Mouse (Mus musculus) embryo, embryonic 11.5 days (tissue): ENCODE measurements around the gene St3gal5.
A peak's percentile ranks its signal among the peaks of the same experiment; 100 is the strongest.
"Not testable (repeated sequence)": the region's sequence is repeated elsewhere in the genome, so short reads cannot be mapped to it uniquely, and the experiment has no call there.

ENCODE experiments used
- DNase-seq: peaks from one replicate; pipeline ENCODE4 v3.0.0-alpha.2; 2012; ENCODE audit warnings: low read depth, low spot score

The St3gal5 gene

GRCm38 (mm10) chr6:72097181-72097995 lies at the start of gene St3gal5:
St3gal5 (plus strand) TSS chr6:72097592.
- DNase-seq, result peak; percentile 84

DNA sequence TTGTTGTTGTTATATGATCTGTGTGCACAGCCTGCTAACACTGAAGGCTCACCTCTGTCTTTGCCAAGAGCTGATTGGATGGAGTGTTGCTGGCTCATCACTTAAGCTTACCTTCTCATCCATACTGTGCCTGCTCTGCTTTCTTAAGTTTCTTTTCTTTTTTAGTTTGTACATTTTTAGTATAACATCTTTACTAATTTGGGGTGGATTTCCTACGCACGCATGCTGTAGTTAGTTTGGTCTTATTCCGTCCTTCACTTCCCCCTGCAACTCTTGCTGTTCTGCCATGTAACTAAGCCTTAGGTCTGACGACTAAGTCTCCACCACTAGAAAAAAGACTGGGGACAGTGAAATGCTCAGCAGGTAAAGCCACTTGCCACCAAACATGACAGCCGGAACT lies 48.7 kb upstream of the St3gal5 start:
- no peak for DNase-seq

DNA sequence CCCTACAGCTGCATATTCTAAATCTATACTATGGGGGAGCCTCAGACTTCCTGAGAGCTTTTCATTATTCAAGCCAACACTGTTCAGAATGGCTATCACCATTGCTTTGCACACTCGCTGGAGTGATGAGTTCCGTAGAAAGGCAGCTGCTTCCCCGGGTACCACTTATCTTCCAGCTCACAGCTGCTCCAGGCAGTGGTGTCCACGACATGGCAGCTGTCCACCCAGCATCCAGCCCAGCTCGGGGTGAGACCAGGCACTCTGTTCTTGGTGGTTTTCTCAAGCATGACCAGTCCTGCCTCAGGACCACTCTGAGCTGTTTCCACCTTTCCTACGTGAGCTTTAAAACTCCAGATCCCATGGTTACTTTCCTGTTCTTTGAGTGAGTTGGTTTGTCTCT lies 47.5 kb upstream of the St3gal5 start:
- no peak for DNase-seq

DNA sequence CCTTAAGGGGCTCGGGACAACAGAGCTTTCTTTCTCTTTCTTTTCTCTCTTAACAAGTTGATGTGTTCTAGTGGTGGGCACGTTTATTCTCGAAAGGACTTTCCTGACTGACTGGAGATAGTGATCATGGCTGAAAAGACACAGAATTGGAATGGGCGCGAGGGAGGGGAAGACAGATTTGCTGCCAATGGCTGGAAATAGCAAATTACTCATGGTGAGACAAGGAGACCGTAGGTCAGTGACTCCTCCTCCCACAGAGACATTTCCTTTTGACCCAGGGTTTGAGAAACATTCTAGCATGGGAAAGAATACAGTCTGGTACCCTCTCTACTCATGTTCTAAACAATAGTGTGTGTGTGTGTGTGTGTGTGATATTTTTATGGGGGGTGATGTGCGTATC lies 46.6 kb upstream of the St3gal5 start:
- no peak for DNase-seq

DNA sequence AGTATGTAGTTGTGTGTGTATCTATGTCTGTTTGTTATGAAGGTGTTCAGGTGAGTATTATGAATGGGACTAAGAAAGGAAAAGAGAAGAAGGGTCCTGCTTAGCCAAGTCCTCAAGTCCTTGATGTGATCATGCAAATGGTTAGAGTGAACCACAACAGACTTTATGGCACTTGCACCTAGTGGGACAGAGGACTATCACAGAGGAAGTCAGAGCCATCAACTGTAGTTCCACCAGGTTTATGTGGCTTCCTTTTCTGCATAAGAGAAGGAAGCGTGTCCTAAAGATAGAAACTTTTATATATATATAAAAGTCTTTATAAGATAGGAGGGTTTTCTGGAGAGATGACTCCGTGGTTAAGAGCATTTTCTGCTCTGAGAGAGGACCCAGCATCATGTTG lies 46.1 kb upstream of the St3gal5 start:
- DNase-seq, result no peak

DNA sequence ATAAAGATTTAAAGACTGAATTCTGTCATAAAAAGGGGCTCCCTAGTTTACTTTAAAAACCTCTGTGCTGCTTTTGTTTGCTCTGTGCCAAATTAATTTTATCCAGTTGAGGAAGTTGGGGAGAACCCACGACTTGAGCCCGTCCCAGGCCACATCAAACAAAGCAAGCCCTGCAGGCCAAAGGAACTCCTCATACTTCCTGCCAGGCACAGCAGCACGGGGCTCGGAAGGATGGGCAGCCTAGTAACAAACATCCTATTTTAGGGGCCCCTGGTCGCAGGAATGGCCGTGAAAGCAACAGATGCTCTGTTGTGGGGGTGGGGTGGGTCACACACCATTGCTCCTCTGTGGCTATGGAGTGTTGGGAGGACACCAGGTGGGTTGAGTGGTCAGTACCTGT lies 45.6 kb upstream of the St3gal5 start:
- DNase-seq, result no peak

DNA sequence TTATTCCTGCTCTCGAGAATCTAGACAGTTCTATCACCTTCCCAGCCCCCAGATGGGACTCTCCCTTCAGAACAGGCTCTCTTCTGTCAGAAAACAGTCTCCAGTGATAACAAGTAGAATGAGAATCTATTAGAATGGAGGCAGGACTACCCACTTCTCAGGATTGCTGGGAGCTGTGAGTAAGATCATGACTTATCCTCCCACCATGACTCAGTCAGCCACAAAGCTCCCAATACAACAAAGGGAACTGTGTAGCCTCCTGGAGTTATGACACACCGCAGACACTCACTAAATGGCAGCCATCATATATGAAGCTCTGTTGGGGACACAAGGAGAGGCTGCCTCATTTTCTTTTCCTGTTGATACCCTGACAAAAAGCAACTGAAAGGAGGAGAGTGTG lies 40.8 kb upstream of the St3gal5 start:
- DNase-seq, result no peak

DNA sequence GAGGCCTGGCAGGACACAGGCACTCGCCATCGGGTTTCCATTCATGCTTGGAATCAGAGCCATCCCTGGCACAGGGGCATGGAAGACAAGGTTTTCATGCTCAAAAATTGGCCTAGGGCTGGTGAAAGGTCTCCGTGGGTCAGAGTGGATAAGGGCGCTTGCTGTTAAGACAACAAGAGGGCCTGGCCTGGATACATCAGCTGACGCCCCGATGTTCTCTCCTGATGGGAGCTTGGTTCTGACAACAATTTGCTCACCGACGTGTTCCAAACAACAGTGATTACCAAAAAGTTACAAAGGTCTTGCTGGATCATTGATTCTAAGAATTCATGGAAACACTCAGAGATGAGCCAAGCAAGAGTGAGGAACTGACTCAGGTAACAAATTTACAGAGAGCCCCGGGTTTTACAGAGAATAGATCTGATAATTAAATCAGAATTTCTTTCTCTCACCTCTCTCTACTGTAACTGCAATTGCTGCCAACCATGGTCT lies 38.9 kb upstream of the St3gal5 start:
- DNase-seq, result no peak

GRCm38 (mm10) chr6:72060677-72061076 lies 36.7 kb upstream of the St3gal5 start:
- DNase-seq, result not testable (repeated sequence)

- DNase-seq, result no peak
These were observed 33.7 kb upstream of the St3gal5 start for GRCm38 (mm10) chr6:72063718-72064117.

GRCm38 (mm10) chr6:72065988-72066387 lies 31.4 kb upstream of the St3gal5 start:
- no peak for DNase-seq

DNA sequence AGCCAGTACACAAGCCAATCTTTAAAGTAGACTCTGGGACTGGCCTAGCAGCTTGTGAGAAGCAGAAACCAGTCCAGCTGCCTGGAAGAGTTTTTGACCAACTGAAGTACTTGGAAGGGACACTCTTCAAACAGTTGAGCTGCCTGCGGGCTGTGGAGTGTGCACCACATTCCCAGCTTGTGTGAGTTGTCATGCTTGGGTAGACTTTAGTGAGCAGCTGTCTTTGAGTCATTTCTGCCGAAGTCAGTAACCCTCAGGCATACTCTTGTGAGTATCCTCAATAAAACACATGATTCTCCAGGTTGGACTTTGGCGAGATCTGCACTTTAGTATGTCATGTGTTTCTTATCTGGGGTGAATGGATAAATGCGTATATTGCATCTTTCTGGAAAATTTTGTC lies 29.0 kb upstream of the St3gal5 start:
- no peak for DNase-seq

GRCm38 (mm10) chr6:72071281-72071870 lies 26.0 kb upstream of the St3gal5 start:
- no peak for DNase-seq

DNA sequence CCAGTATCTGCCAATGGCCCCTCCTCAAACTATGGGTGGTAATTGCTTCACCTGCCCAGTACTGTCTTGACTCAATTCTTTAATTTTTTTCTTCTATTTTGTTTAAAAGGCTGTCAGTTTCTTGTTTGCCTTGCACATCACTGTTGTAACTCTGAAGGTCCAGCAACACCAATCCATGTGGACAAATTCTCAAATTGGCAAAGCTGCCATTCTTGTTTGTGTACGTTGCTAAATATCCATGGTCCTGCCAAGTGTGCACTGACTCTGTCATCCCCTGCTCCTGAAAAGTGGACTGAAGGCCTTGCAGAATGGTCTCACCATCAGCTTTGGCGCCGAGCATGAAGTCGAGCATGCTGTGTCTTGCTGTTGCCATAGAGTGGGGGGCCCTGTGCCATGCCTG lies 23.6 kb upstream of the St3gal5 start:
- DNase-seq, result no peak

DNA sequence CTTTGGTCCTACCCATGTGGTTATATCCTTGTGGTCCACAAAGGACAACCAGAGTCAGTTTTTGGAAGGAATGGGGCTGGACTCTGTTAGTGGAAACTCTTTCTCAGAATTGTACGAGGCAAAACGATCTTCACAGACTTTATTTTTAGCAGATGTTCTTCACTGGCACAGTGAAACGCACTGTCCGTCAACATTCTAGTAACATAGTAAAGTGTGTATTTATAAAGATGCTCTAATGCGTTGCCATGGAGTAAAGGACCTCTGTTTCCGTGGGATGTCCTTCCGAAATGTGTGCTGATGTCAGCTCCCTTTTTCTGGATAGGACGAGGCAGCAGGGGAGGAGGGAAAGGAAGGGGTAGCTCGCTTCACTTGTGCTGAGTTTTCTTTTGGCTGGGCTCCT lies 20.9 kb upstream of the St3gal5 start:
- no peak for DNase-seq

DNA sequence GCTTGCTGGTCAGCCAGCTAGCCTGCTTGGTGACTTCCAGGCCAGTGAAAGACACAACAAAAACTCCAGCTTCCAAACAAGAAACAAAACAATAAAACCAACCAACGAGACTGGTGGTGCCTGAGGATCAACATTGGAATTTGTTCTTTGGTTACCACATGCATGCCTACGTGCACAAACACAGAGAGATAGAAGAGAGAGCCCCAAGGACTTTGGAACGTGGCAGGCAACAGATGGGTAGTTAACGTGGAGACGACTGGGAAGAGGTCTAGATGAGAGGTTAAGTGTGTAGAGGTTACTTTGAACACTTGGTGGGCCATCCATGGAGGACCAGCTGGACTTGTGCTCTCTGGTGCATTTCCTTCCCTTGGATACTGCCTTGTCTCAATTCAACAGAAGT lies 19.2 kb upstream of the St3gal5 start:
- DNase-seq, result no peak

DNA sequence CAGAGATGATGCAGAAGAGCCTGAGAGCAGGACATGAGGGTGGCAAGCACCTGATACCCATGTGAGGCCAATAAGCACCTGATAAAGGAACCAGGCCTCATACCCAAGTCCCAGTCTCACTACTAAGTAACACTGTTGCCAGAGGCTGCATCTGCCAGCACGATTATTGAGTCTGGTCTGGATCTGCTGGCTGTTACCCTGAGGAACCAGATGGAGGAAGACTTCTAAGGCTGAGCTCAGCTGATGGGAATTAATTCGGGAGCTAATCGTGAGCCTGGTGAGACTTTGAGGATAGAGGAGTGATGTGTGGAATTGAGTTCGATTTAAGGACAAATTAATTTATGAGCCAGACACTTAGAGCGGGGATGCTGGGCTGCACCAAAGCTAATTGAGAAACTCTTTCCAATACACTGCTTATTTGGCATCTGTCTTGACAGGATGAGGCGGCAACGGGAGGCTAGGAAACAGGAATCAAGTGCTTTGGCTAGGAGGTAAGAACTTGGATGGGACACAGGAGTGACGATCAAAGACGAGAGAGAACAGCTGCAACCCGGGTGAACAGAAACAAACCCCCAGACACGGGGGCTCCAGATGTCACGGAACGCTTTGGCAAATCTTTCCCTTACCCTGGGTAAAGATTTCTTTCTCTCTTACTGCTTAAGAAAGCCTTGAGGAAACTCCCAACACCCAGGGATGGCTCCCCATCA lies 15.9 kb upstream of the St3gal5 start:
- DNase-seq, result no peak

- no peak for DNase-seq
These were observed 10.0 kb upstream of the St3gal5 start for GRCm38 (mm10) chr6:72087402-72087801.

DNA sequence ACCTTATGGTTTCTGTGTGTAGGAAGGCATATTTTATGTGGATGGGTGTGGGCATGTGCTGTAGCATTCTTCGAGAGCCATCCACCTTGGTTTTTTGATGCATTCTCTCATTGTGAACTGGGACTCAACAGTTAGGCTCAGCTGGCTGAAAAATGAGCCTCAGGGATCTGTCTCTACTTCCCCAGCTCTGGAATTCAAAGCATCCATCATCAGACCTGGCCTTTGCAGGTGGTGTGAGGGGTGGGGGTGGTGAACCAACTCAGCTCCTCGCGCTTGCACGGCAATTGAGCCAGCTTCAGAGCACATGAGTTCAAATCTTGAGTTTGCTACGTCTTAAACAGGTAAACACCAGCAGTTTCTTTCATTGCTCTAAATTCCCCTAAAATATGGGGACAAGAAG lies 7.5 kb upstream of the St3gal5 start:
- DNase-seq, result no peak

GRCm38 (mm10) chr6:72091007-72091406 lies 6.4 kb upstream of the St3gal5 start:
- DNase-seq, result no peak

- no peak for DNase-seq
These were observed 4.3 kb upstream of the St3gal5 start for GRCm38 (mm10) chr6:72093121-72093520.

DNA sequence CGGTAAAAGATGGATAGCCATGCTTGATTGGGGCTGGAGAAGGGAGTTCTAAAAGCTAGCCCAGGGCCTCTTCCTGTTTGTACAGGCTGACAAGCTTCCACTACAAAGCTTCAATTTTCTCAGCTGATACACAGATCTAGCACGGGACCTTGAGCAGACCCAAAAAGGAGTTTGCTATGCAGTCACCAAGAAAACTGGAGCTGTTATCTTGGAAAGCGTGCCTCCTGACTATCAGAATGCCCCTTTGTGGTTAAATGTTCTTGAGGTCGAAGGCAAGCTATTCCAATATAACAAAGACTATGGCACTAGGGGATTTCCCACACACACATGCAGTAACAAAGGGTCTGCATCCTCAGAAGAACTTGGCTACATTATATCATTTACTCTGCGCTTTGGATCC lies 1.2 kb upstream of the St3gal5 start:
- no peak for DNase-seq

GRCm38 (mm10) chr6:72096669-72097068 lies 723 bp upstream of the St3gal5 start:
- DNase-seq, result no peak
